Mouse (Mus musculus): ENCODE measurements around the gene Ccdc102a. TPM values are rescaled to one million over a fixed set of nuclear protein-coding genes. Genes with fewer than 3 reads are reported as not detected.
"Not testable (repeated sequence)": the region's sequence is repeated elsewhere in the genome, so short reads cannot be mapped to it uniquely, and the experiment has no call there.

The Ccdc102a gene
- polyA plus RNA-seq, 2 experiments from 2014 or later: 0.20 to 0.57 TPM

DNA sequence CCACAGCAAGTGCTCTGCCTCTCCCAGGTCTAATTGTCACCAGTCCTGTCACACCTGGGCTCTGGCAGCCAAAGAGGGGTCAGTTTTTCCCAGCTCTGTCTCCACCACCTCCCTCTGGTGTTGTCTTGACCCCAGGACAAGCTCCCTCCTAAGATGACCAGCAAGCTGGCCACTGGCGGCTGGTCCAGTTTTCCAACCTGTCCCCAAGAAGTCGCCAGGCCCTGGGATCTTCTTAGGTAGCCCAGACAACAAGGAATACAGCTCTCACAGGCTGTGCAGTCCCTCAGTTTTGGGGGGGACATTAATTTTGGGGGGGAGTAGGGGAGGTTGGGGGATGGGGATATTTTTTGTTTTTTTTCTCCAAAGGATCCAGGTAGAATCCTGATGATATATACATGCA lies 45.3 kb downstream of the Ccdc102a start:
- no peak for ATAC-seq

GRCm38 (mm10) chr8:94872156-94872555 lies 45.7 kb downstream of the Ccdc102a start:
- no peak for ATAC-seq

DNA sequence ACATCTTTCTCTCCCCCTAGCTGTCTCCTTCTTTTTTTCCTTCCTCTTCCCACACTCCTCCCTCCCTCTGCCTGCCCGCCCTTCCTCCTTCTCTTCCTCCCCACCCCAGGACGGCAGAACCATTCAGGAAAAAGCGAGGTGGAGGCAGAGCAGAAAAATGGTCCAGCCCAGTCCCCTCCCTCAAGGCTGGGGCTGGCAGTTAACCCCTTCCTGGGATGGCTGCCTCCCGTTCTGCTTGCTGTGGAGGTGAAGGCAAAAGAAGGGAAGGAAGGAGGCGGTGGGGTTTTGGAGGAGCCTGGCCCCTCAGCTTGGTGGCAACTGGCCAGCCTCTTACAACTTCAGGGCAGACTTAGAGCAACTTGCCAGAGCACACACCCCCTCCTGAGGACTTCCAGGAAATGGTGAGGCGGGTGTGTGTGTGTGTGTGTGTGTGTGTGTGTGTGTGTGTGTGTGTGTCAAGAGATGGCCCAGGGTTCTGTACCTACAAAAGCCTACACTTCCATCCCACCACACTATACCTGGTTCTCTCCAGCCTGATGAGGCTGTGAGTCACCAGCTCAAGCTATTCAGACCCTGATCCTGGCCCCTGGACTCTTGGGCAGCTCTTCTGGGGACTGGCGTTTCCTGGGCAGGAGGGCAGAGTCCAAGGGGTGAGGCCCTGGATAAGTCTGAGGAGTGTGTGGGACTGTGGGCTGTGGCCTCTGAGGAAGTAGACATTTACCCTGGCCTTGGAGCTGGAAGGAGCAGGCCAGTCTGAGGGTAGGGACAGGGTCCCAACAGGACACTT lies 46.6 kb downstream of the Ccdc102a start:
- peak; percentile 30 for ATAC-seq

DNA sequence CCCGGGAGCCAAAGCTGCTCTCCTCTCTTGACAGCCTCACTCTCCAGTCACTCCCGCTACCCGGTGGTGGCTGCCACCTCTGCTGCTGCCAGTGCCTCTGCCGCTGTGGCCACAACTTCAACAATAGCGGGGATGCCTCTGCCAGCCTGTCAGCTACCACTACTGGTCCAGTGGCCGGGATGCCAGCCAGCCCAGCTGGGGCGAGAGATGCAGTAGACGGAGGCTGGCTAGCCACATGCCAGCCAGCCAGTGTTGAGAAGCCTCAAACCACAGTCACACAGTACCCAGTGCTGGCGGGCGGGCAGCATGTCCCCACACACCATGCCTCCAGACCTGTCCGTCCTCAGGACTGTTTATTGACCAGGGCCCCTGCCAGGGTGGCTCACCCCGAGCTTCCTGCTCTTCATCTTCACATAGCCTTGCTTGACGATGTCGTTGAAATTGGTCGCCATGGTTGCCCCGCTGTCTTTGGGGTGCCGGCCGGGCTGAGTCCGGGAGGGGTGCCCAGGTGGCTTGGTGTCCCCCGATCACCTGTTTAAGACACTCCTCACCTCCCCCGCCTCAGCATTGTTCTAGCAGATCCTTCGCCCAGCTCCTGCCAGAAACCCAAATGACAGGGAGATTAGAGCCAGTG lies 47.3 kb downstream of the Ccdc102a start:
- no peak for ATAC-seq

GRCm38 (mm10) chr8:94870003-94870402 lies 47.9 kb downstream of the Ccdc102a start:
- ATAC-seq: no peak

- no peak for ATAC-seq
Observed at GRCm38 (mm10) chr8:94869146-94869545, 48.8 kb downstream of the Ccdc102a start.

DNA sequence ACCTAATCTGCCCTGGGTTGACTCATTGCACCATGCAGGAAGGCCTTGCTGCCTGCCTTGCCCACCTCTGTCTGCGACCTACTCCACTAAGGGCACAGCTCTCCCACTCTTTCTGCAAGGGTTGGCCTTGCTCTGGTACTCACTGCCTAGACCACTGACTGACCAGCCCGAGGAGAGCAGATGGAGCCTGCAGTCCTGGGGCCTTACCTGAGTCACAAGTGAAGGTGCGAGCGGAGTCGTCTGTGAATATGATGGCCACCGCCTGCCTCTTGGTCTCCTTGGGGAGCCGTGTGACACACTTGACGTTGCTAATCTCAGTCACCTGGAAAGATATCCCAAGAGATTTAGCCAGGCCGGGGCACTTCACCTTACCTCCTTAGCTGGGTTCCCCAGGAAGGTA lies 51.0 kb downstream of the Ccdc102a start:
- ATAC-seq: no peak

GRCm38 (mm10) chr8:94865292-94865691 lies 52.6 kb downstream of the Ccdc102a start:
- no peak for ATAC-seq

GRCm38 (mm10) chr8:94863897-94864673 lies 53.8 kb downstream of the Ccdc102a start:
- ATAC-seq: no peak

DNA sequence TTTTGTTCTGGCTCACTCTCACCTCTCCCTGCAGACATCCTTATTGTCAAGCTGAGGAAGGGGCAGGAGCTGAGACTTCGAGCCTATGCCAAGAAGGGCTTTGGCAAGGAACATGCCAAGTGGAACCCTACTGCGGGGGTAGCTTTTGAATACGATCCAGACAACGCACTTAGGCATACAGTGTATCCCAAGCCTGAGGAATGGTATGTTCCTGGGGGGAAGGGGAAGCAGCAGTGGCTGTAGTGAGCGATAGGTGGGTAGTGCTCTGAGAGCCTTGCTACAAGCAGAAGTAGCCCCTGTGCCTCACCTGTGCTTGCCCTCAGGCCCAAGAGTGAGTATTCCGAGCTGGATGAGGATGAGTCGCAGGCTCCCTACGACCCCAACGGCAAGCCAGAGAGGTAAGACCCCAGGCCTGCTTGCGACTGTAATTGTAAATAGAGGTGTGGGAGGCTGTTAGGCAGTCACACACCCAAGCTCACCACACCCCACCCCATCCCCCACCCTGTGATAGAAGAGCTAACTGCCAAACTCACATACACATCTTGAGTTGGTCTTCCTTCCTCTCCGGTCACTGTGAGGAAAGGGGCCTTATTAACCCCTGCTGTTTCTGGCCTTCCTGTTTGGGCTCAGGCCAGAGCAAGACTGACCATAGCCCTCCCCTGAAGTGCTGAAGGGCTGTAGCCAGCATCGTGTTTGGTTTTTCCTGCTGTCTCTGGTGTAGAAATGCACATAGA lies 55.2 kb downstream of the Ccdc102a start:
- no peak for ATAC-seq

GRCm38 (mm10) chr8:94861352-94861910 lies 56.5 kb downstream of the Ccdc102a start:
- peak; percentile 50 for ATAC-seq

GRCm38 (mm10) chr8:94857346-94858173 lies 60.3 kb downstream of the Ccdc102a start, which contains the start of gene Polr2c:
Gene Polr2c (plus strand): TSS chr8:94857450.
- peak; percentile 72 for ATAC-seq

DNA sequence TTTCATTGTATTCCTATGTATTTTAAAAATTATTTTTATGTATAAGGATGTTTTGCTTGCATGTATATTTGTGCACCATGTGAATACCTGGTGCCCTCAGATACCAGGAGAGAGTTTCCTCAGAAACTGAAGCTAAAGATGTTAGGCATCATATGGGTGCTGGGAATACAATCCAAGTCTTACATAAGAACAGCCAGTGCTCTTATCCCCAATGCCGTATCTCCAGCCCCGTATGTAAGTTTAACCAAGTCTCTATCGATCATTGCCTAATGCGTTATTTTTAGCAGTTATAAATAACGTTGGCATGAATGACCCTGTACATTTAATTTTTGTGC lies 60.9 kb downstream of the Ccdc102a start:
- ATAC-seq: peak; percentile 3

DNA sequence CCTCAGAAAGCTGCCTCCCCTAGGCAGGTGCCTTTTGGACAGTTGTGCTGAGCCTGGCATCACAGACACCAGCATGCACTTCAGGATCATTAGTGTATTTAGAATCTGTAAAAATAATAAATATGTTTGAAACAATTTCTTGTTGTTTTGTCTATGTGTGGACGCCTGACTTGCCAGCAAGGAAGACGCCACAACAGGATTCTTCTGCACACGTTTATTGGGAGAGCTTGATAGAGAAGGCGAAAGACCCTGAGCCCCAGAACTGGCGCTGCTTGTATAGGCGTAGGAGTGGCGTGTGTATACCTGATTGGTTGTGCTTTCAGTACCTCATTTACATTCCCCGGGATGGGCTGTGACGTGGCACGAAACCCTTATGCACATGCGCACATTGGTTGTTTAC lies 63.1 kb downstream of the Ccdc102a start:
- ATAC-seq: not testable (repeated sequence)

Other genes with a start within 250 kb of the Ccdc102a start
- under 1 TPM in 1 of 2 experiments, not detected in 1; 0.24 TPM for gene Pllp, start 221.8 kb downstream of the Ccdc102a start, polyA plus RNA-seq (2017; shearing (Covaris generic))
- gene Ccl22, start 172.5 kb downstream of the Ccdc102a start, polyA plus RNA-seq (2017; shearing (Covaris generic)): under 1 TPM in 1 of 2 experiments, not detected in 1; 0.34 TPM
- not detected for gene Cx3cl1, start 146.1 kb downstream of the Ccdc102a start, polyA plus RNA-seq (2017; shearing (Covaris generic))
- under 1 TPM in 1 of 2 experiments, not detected in 1; 0.69 TPM for gene Ccl17, start 107.6 kb downstream of the Ccdc102a start, polyA plus RNA-seq (2017; shearing (Covaris generic))
- gene Coq9, start 79.8 kb downstream of the Ccdc102a start, polyA plus RNA-seq (2017; shearing (Covaris generic)): 10 to 100 TPM; 34.1 to 40.2 TPM
- 100 to 1,000 TPM in 1 of 2 experiments, 10 to 100 TPM in 1; 93.7 to 120 TPM for gene Ciapin1, start 79.7 kb downstream of the Ccdc102a start, polyA plus RNA-seq (2017; shearing (Covaris generic))
- 100 to 1,000 TPM in 1 of 2 experiments, 10 to 100 TPM in 1; 89.2 to 117 TPM for gene Polr2c, start 60.6 kb downstream of the Ccdc102a start, polyA plus RNA-seq (2017; shearing (Covaris generic))
- gene Dok4, start 41.8 kb downstream of the Ccdc102a start, polyA plus RNA-seq (2017; shearing (Covaris generic)): under 1 TPM; 0.17 to 0.36 TPM
- gene Adgrg5, start 5.6 kb upstream of the Ccdc102a start, polyA plus RNA-seq (2017; shearing (Covaris generic)): 1 to 10 TPM; 1.3 to 1.4 TPM
- 1 to 10 TPM; 1.8 to 2.8 TPM for gene Adgrg1, start 56.7 kb upstream of the Ccdc102a start, polyA plus RNA-seq (2017; shearing (Covaris generic))
- under 1 TPM; 0.21 to 0.41 TPM for gene Adgrg3, start 99.6 kb upstream of the Ccdc102a start, polyA plus RNA-seq (2017; shearing (Covaris generic))
- gene Drc7, start 137.0 kb upstream of the Ccdc102a start, polyA plus RNA-seq (2017; shearing (Covaris generic)): not detected
- gene Katnb1, start 163.1 kb upstream of the Ccdc102a start, polyA plus RNA-seq (2017; shearing (Covaris generic)): 10 to 100 TPM; 10.8 to 14.4 TPM

All from activated CD4-positive, CD25-positive, alpha-beta regulatory T cell, adult 4 months (primary cell).